In genomic region chr2:30166677-30167076, GRCm38 (mm10) we compare ENCODE assay signal across 1 mouse cellular context.
TF ChIP-seq lines count a peak whose summit lies in the region.

No protein-coding gene starts in this region.

TF ChIP-seq in CH12.LX, 34 proteins besides CTCF, POLR2A, EP300 and RAD21:
- TF ChIP-seq JUN (IDR thresholded peaks at IDR 0.05; ENCODE audit: insufficient read depth, low read depth, low read length) (no peak), HCFC1 (IDR thresholded peaks at IDR 0.05; ENCODE audit: low read depth, low read length) (no peak), GABPA (IDR thresholded peaks at IDR 0.05; ENCODE audit: insufficient replicate concordance, low read depth, low read length) (no peak), NELFE (IDR thresholded peaks at IDR 0.05; ENCODE audit: low read depth, low read length) (no peak), ZC3H11A (IDR thresholded peaks at IDR 0.05; ENCODE audit: low read depth, low read length) (no peak), IRF4 (IDR thresholded peaks at IDR 0.05; ENCODE audit: low read depth, low read length) (no peak), CHD1 (IDR thresholded peaks at IDR 0.05; ENCODE audit: low read depth, low read length) (no peak), MAFK (IDR thresholded peaks at IDR 0.05; ENCODE audit: insufficient replicate concordance, low read length) (no peak), BHLHE40 (IDR thresholded peaks at IDR 0.05; ENCODE audit: low read depth, low read length) (no peak), ELF1 (IDR thresholded peaks at IDR 0.05; ENCODE audit: low read depth, low read length) (no peak), USF1 (IDR thresholded peaks at IDR 0.05; ENCODE audit: low read depth, low read length) (no peak)
TF ChIP-seq in CH12.LX: peak in this region for 0.
